Mouse (Mus musculus): ENCODE results near the gene Tle3.
A peak's percentile ranks its signal among the peaks of the same experiment; 100 is the strongest.

The Tle3 gene

DNA sequence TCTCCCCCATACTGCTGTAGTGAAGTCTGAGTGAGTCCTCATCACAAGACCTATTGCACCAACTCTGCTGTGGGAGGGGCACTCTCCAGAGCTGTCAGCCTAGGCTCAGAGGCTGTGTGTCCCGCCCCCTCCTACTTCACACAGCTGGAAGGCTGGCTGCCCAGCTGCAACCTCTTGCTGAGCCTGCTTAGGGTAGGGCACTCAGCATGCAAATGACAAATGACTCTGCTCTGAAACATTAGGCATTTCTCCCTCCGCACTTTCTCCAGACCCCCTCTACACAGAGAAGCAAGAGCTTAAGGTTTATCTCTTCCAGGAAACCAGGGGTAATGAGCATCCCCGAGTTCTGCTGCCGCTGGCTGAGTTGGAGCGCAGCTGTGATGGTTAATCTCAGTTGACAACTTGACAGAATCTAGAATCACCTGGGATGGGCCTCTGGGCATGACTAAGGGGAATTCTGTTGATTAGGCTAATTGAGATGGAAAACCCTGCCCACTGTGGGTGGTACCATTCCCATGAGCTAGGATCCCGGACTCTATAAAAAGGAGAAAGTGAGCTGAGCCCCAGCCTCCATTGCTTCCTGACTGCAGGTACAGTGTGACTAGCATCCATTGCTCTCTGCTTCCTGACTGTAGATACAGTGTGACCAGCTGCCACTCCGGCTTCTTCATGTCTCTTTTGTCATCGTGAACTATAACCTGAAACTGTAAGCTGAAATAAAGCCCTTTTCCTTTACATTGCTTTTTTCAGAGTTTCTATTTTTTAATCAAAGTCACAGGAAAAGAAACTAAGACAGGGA is 63.2 kb downstream of the Tle3 start:
- DNase-seq (ENCODE audit: low read depth, low spot score), result peak; percentile 86

GRCm38 (mm10) chr9:61436104-61436503 is 63.9 kb downstream of the Tle3 start:
- DNase-seq (ENCODE audit: low read depth, low spot score), result no peak

DNA sequence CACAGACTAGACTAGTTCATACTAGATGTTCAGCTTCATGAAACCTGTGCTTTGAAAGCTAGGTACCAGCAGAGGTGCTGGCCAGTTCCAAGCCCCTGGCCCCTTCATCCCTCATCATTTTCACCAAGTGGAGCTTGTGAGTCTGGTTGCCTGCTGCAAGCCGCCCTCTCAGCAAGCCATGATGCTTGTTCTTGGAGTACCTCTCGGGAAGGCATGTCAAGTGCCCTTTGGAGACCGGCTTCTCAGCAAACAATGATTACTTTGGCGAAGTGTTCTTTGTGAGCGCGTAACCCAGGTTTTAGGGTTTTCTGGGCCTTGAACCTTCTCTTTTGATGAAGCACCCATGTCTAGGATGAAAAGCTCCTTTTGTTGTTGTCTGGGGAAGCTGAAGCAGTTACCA is 64.6 kb downstream of the Tle3 start:
- no peak for DNase-seq (ENCODE audit: low read depth, low spot score)

GRCm38 (mm10) chr9:61439092-61439491 is 66.9 kb downstream of the Tle3 start:
- DNase-seq (ENCODE audit: low read depth, low spot score), result no peak

- DNase-seq (ENCODE audit: low read depth, low spot score), result peak; percentile 28
Measured at GRCm38 (mm10) chr9:61439979-61440378, 67.8 kb downstream of the Tle3 start.

- peak; percentile 62 for DNase-seq (ENCODE audit: low read depth, low spot score)
Measured at GRCm38 (mm10) chr9:61441206-61441913, 69.2 kb downstream of the Tle3 start.

DNA sequence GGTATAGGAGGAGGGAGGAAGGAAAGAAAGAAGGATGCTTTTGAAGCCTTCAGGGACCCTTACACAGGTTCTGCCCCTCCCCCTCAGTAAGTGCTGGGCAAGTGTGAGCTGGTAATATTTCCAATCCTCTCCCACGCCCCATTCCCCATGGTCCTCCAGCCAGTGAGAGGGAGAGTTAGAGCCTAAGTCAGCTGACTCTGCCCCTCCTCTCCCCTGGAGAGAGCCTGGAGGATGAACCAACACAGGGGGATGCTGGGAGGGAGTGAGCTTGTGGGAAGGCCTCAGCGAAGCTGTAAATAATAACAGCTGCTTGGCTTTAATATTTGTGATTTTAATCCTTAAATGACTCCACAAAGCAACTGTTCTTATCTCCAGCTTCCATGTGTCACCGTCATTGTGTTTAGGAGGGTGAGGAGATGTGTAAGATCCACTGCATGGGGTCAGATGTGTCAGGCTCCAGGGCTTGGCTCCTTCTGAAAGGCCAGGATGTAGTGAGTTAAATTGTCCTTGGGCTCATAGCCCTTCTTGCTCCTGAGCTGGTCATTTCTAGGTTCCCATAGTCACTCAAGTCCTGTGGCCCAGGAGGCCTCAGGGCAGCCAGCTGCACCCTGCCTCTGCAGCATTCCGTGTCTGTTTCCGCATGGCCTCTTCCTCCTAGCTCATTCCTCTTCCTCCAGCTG is 70.9 kb downstream of the Tle3 start:
- peak; percentile 28 for DNase-seq (ENCODE audit: low read depth, low spot score)

DNA sequence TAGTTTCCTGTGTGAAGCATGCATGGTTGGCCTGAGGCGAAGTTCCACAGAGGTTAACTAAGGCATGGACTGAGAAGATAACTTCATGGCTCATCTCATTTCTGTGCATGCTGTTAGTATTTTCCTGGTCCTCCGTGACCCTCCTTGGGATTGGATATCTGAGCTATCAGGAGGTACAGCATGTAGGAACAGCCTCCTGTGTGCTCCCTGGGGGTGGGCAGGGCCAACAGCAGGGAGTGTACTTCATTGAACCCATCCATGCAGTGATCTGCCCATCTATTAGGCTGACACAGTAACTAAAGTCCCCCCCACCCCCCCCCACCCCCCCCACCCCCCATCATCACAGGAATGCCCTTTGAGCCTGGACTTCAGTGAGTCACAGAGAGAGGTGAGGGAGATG is 73.0 kb downstream of the Tle3 start:
- no peak for DNase-seq (ENCODE audit: low read depth, low spot score)

- peak; percentile 31 for DNase-seq (ENCODE audit: low read depth, low spot score)
Measured at GRCm38 (mm10) chr9:61445711-61446222, 73.6 kb downstream of the Tle3 start.

GRCm38 (mm10) chr9:61446965-61447364 is 74.8 kb downstream of the Tle3 start:
- no peak for DNase-seq (ENCODE audit: low read depth, low spot score)

GRCm38 (mm10) chr9:61449363-61449904 is 77.3 kb downstream of the Tle3 start:
- no peak for DNase-seq (ENCODE audit: low read depth, low spot score)

GRCm38 (mm10) chr9:61452081-61452480 is 79.9 kb downstream of the Tle3 start:
- no peak for DNase-seq (ENCODE audit: low read depth, low spot score)

DNA sequence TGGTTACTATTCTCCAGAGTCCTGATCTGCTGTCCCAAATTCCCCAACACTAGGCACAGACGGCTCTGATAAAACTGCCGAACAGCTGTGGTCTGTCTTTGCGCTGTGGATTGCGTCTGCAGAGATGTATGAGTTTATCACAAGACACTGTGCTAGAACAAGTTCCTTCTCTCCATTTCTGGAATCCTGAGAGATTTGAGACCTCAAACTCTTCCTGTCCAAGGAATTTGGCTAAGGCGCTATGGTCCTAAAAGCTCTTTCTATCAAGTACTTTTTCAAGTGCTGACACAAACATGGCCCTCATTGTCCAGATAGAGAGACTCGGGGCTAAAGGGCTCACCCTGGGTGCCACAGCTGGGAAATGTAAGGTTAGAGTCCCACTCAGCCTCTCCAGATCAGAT is 83.7 kb downstream of the Tle3 start:
- no peak for DNase-seq (ENCODE audit: low read depth, low spot score)

DNA sequence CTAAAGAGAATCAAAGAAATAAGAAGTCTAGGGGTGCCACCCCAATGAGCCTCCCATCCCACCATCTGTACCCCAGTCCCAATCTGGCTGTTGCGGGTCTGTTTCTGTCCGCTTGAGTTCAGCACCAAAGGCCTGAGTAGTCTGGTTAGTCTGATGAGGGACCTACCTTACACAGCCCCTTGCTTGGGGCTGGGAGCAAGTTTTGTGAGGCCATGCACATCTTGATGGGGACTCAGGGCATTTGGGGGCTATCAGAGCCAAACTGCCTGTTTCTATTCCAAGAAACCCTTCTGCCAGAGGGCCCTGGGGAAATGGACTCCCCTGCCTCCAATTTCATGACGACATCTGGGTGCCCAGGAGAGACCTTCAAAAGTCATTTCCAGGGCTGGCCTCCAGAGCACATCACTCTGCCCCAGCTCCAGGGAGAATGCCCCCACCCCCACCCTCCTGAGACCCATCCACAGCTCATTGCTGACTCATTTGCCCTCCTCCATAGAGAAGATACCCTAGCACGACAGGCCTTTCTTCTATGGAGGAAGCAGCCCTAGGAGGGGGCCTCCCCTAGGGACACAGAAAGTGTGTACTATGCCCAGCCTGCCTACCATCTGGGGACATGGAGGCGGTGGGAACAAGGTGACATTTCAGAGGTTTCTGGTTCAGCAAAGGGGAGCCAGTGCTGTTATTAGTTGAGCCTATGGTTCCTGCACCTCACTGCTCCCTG is 84.4 kb downstream of the Tle3 start:
- DNase-seq (ENCODE audit: low read depth, low spot score), result no peak

DNA sequence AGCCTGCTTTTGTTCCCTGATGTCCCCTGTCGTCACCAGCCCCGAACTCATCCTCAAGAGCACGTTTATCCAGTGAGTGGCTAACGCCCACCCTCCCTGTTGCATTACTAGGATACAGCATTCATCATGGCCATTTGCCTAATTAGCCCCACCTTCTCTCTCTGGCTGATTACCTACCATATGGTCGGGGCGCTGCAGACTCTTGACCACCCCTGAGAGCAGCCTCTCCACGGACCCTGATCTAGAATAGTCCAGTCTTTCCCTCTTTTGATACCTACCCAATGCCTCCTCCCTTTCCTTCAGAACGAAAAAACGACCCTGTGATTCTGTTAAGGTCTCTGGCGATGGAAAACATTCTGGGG is 85.0 kb downstream of the Tle3 start:
- DNase-seq (ENCODE audit: low read depth, low spot score), result no peak

- no peak for DNase-seq (ENCODE audit: low read depth, low spot score)
Measured at GRCm38 (mm10) chr9:61461859-61462258, 89.7 kb downstream of the Tle3 start.

GRCm38 (mm10) chr9:61467436-61467835 is 95.3 kb downstream of the Tle3 start:
- no peak for DNase-seq (ENCODE audit: low read depth, low spot score)
